Mouse (Mus musculus) kidney, embryonic 14.5 days (tissue): ENCODE results near the gene Ahnak. TPM values are rescaled to one million over a fixed set of nuclear protein-coding genes. Genes with fewer than 3 reads are reported as not detected.

Experiments used
- ATAC-seq: fragments of 200-750 bp; cut with Nextera tagmentation; 2 replicates; pipeline ENCODE4 v1.8.0; 2017; ENCODE audit warnings: moderate number of reproducible peaks, mild to moderate bottlenecking, moderate TSS enrichment, moderate library complexity; ENCODE audit not compliant: low FRiP score, low TSS enrichment
- H3K27ac ChIP-seq: fragments of 300-500 bp; sonication (generic); 2 replicates; pipeline ENCODE4 v1.5.1; 2014; ENCODE audit warnings: low read depth, mild to moderate bottlenecking, low read length, moderate library complexity, mixed read lengths
- H3K27me3 ChIP-seq: fragments of 300-500 bp; sonication (generic); 2 replicates; pipeline ENCODE4 v1.6.1; 2014; ENCODE audit warnings: mild to moderate bottlenecking, low read length; ENCODE audit not compliant: control insufficient read depth, insufficient read depth
- H3K36me3 ChIP-seq: fragments of 300-500 bp; sonication (generic); 2 replicates; pipeline ENCODE4 v1.6.1; 2014; ENCODE audit warnings: low read length, mixed read lengths; ENCODE audit not compliant: control insufficient read depth, insufficient read depth
- H3K4me1 ChIP-seq: fragments of 300-500 bp; sonication (generic); 2 replicates; pipeline ENCODE4 v1.6.1; 2014; ENCODE audit warnings: low read length, mixed read lengths; ENCODE audit not compliant: control insufficient read depth, insufficient read depth
- H3K4me2 ChIP-seq: fragments of 300-500 bp; sonication (generic); replicated peaks from 2 replicates; pipeline ENCODE4 v1.6.1; 2014; ENCODE audit warnings: low read depth, mild to moderate bottlenecking, low read length
- H3K4me3 ChIP-seq: fragments of 300-500 bp; sonication (generic); 2 replicates; pipeline ENCODE4 v1.5.1; 2014; ENCODE audit warnings: mild to moderate bottlenecking, low read length
- H3K9ac ChIP-seq: fragments of 300-500 bp; sonication (generic); 2 replicates; pipeline ENCODE4 v1.6.1; 2014; ENCODE audit warnings: low read depth, mild to moderate bottlenecking, low read length, moderate library complexity
- H3K9me3 ChIP-seq: fragments of 300-500 bp; sonication (generic); 2 replicates; pipeline ENCODE4 v1.6.1; 2016; ENCODE audit warnings: low read length; ENCODE audit not compliant: control insufficient read depth
- WGBS: fragments of 180-500 bp; shearing (Covaris S2); extraction: QIAGEN DNeasy Blood & Tissue Kit; methylation state at CpG from one replicate; pipeline ENCODE4 v1.1.7; 2014; 5-methylcytosine and 5-hydroxymethylcytosine counted together
- polyA plus RNA-seq: library from polyadenylated mRNA; unstranded; fragments of >200 nt; fragmentation: Nextera tagmentation; extraction: Ambion mirVana; gene quantifications from 2 replicates; pipeline ENCODE4 v1.2.1, GENCODE M21; 2014

Ahnak gene
- polyA plus RNA-seq, 1 experiment from 2014 or later = 10.0 TPM

- Histone ChIP-seq H3K4me1 (no peaks in the 10 kb centered on the region), H3K36me3 (no peaks in the 10 kb centered on the region), H3K27me3 (no peaks in the 10 kb centered on the region), H3K4me2 (no peak overlapping the region), H3K9me3 (no peaks in the 10 kb centered on the region), H3K4me3 (no peak overlapping the region), H3K9ac (no peak overlapping the region), H3K27ac (no peak overlapping the region)
- 31% methylated on average over 5 of the region's 5 CpGs for WGBS
- ATAC-seq = no peak
These were observed 38.7 kb downstream of the Ahnak start for GRCm38 (mm10) chr19:9027795-9028194.

DNA sequence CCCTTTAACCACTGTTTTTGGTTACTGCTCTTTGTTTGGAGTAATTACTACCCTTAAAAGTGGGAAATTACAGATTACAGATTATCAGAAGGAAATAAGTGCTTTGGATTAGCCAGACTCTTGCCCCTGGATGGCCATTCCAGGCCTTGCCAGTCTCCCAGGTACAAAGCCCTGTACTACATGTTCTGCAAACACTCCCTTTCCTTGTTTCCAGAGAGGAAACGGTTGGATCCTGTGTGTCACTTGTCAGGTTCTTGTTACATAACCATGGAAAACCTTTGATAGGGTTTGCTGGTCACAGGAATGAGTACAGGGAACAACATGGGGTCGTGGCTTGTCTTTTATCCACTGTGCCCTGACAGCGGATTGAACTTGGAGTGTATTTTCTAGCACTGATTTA is 39.3 kb downstream of the Ahnak start:
- no peaks in the 10 kb centered on the region for H3K4me1 ChIP-seq
- H3K36me3 ChIP-seq = no peaks in the 10 kb centered on the region
- no peak overlapping the region for H3K4me2 ChIP-seq
- H3K27me3 ChIP-seq = no peaks in the 10 kb centered on the region
- no peak overlapping the region for H3K4me3 ChIP-seq
- no peak for ATAC-seq
- H3K27ac ChIP-seq = no peak overlapping the region
- no peaks in the 10 kb centered on the region for H3K9me3 ChIP-seq
- 45% methylated on average over 3 of the region's 3 CpGs for WGBS
- no peak overlapping the region for H3K9ac ChIP-seq

GRCm38 (mm10) chr19:9029640-9030262 is 40.7 kb downstream of the Ahnak start:
- ATAC-seq = no peak
- H3K4me1 ChIP-seq = no peaks in the 10 kb centered on the region
- H3K4me2 ChIP-seq = no peak overlapping the region
- no peaks in the 10 kb centered on the region for H3K27me3 ChIP-seq
- H3K9me3 ChIP-seq = no peaks in the 10 kb centered on the region
- 69% methylated on average over 2 of the region's 2 CpGs for WGBS
- no peak overlapping the region for H3K9ac ChIP-seq
- no peak overlapping the region for H3K4me3 ChIP-seq
- H3K27ac ChIP-seq = no peak overlapping the region
- H3K36me3 ChIP-seq = no peaks in the 10 kb centered on the region

DNA sequence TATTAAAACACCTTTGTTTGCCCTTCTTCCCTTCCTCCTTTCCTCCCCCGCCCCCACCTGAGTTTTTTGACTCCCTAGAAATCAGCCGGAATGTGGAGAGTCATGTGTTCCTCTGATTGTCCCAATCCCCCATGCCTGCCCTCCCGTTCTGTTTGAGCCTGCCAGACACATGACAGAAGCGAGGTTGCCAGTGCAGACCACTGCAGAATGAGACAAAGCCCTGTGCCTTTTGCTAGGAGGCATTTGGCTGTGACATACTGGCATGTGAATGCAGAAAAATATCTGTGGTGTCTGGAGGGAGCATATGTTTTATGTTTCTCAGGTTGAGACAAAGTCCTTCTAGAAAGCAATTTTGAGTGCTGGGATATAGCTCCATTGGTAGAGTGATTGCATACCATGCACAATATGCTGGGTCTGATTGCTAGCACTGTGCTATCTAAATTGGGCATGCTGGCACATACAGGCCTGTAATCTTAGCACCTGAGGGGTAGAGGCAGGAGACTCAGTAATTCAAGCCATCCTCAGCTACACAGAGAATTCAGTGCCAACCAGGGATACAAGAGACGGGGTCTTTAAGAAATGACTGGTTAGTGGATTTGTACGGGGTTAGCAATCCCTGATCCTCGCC is 43.5 kb downstream of the Ahnak start:
- no peaks in the 10 kb centered on the region for H3K27me3 ChIP-seq
- H3K9me3 ChIP-seq = no peaks in the 10 kb centered on the region
- no peak overlapping the region for H3K4me3 ChIP-seq
- H3K36me3 ChIP-seq = no peaks in the 10 kb centered on the region
- ATAC-seq = no peak
- H3K27ac ChIP-seq = no peak overlapping the region
- 68% methylated on average over 7 of the region's 7 CpGs for WGBS
- H3K4me2 ChIP-seq = no peak overlapping the region
- no peaks in the 10 kb centered on the region for H3K4me1 ChIP-seq
- no peak overlapping the region for H3K9ac ChIP-seq

GRCm38 (mm10) chr19:9033412-9034340 is 44.6 kb downstream of the Ahnak start:
- 53% methylated on average over 9 of the region's 9 CpGs for WGBS
- Histone ChIP-seq H3K9me3 (no peaks in the 10 kb centered on the region), H3K36me3 (no peaks in the 10 kb centered on the region), H3K9ac (no peak overlapping the region), H3K4me2 (no peak overlapping the region), H3K27me3 (no peaks in the 10 kb centered on the region), H3K4me1 (no peaks in the 10 kb centered on the region), H3K4me3 (no peak overlapping the region), H3K27ac (no peak overlapping the region)
- ATAC-seq = no peak

GRCm38 (mm10) chr19:9034480-9034879 is 45.4 kb downstream of the Ahnak start:
- H3K4me1 ChIP-seq = no peaks in the 10 kb centered on the region
- no peak overlapping the region for H3K9ac ChIP-seq
- no peak overlapping the region for H3K4me2 ChIP-seq
- H3K9me3 ChIP-seq = no peaks in the 10 kb centered on the region
- no peak for ATAC-seq
- no peak overlapping the region for H3K27ac ChIP-seq
- WGBS = 78% methylated on average over 3 of the region's 3 CpGs
- no peak overlapping the region for H3K4me3 ChIP-seq
- H3K36me3 ChIP-seq = no peaks in the 10 kb centered on the region
- H3K27me3 ChIP-seq = no peaks in the 10 kb centered on the region

- Histone ChIP-seq H3K4me1 (no peaks in the 10 kb centered on the region), H3K9ac (no peak overlapping the region), H3K9me3 (no peaks in the 10 kb centered on the region), H3K27ac (no peak overlapping the region), H3K4me3 (no peak overlapping the region), H3K4me2 (no peak overlapping the region), H3K27me3 (no peaks in the 10 kb centered on the region), H3K36me3 (no peaks in the 10 kb centered on the region)
- WGBS = 81% methylated on average over 3 of the region's 3 CpGs
- ATAC-seq = no peak
These were observed 46.0 kb downstream of the Ahnak start for GRCm38 (mm10) chr19:9035101-9035500.

DNA sequence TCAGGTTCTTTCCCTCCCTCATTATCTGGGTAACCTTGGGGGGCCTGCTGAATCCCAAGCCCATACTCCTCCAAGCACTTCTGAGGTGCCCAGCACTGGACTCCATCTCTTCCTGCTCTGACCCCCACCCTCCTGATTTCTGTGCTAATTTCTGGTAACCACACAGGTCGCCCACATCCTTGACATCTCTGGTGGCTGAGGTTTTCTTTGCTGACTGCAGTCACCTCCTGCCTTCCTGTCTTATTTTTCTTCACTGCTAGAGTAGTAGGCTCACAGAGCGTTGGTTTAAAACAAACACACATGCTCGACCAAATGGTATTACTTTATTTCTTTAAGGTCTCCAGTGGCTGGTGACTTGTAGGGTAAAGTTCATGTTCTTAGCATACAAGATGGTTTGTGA is 49.1 kb downstream of the Ahnak start:
- no peak overlapping the region for H3K27ac ChIP-seq
- no peaks in the 10 kb centered on the region for H3K27me3 ChIP-seq
- no peak overlapping the region for H3K4me3 ChIP-seq
- ATAC-seq = no peak
- H3K9me3 ChIP-seq = no peaks in the 10 kb centered on the region
- H3K9ac ChIP-seq = no peak overlapping the region
- 62% methylated on average over 3 of the region's 3 CpGs for WGBS
- no peaks in the 10 kb centered on the region for H3K4me1 ChIP-seq
- H3K36me3 ChIP-seq = no peaks in the 10 kb centered on the region
- H3K4me2 ChIP-seq = no peak overlapping the region

- Histone ChIP-seq H3K4me3 (no peak overlapping the region), H3K4me2 (no peak overlapping the region), H3K36me3 (no peaks in the 10 kb centered on the region), H3K9me3 (no peaks in the 10 kb centered on the region), H3K27me3 (no peaks in the 10 kb centered on the region), H3K4me1 (no peaks in the 10 kb centered on the region), H3K9ac (no peak overlapping the region), H3K27ac (no peak overlapping the region)
- WGBS = 79% methylated on average over 4 of the region's 4 CpGs
- ATAC-seq = no peak
These were observed 50.2 kb downstream of the Ahnak start for GRCm38 (mm10) chr19:9039266-9039665.
